Mouse (Mus musculus) ES-Bruce4 (cell line): ENCODE measurements around the gene Bscl2.

Experiments used
- CTCF ChIP-seq: IDR thresholded peaks from one replicate; pipeline ENCODE4 v1.8.1; 2011; ENCODE audit warnings: low read depth, low read length
- EP300 ChIP-seq: IDR thresholded peaks from 2 replicates; pipeline ENCODE4 v1.6.1; 2011; ENCODE audit warnings: low read depth, low read length; ENCODE audit not compliant: insufficient read depth
- POLR2A ChIP-seq: IDR thresholded peaks from one replicate; pipeline ENCODE4 v1.8.1; 2011; ENCODE audit warnings: low read length; ENCODE audit not compliant: insufficient read depth

- TF ChIP-seq EP300 = peak; percentile 40; the same call in 1 of the 2 replicates
- no peak for TF ChIP-seq CTCF
- TF ChIP-seq POLR2A = peak; percentile 36
Measured at GRCm38 (mm10) chr19:8839103-8839907, 2.0 kb downstream of the Bscl2 start, which contains the start of gene Gng3.
